Mouse (Mus musculus): ENCODE measurements around the gene Minpp1.
A peak's percentile ranks its signal among the peaks of the same experiment; 100 is the strongest.

The Minpp1 gene

DNA sequence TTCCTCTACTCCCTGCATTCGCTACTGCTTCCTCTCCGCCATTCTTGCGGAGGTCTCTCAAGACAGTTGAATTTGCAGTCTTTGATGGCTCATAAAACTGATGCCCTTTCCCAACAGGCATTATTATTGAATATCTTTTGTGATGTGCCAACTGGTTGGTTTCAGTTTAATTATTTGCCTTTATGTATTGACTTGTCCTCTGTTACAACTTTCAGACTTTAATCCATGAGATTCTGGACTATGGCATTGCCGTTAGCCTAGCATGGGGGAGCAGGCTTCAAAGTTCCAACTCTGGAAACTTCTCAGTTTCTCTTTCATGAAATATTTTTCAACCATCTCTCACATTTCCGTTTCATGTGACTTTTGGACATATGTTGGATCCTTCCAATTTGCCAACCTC is 41.6 kb downstream of the Minpp1 start:
- DNase-seq (ENCODE audit: low read depth), result no peak

GRCm38 (mm10) chr19:32528723-32529122 is 43.2 kb downstream of the Minpp1 start:
- no peak for DNase-seq (ENCODE audit: low read depth)

DNA sequence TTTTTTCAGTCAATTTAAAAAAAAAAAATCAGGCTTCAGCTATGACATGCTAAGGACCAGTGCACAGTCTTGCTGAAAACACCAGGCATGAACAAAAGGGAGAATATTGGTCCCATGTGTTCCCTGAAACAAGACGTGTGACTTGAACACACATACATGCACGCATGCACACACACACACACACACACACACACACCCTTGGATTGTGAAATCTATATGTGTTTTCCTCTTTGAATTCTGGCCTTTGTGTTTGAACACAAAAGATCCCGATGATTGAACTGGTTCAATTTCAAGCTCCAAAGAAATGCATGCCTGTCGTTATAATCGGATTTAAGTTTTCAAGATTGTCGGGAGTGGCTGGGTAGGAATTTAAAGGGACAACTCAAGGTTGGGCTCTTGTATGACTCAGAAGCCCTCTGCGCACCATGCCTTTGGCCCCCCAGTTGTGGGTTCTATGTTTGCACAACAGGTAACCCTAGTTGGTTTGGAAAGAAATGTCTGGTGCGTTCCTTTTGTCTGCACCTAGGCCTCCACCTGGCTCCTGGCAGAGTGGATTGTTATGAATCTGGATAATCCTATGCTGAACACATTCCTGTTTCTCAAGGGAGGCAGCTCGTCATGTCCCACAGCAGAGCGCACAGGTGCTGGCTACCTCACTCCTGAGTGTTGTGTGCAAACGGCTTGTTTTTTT is 43.8 kb downstream of the Minpp1 start:
- no peak for DNase-seq (ENCODE audit: low read depth)

- DNase-seq (ENCODE audit: low read depth), result no peak
These were observed 44.7 kb downstream of the Minpp1 start for GRCm38 (mm10) chr19:32530296-32530695.

- no peak for DNase-seq (ENCODE audit: low read depth)
These were observed 46.8 kb downstream of the Minpp1 start for GRCm38 (mm10) chr19:32532331-32532730.

DNA sequence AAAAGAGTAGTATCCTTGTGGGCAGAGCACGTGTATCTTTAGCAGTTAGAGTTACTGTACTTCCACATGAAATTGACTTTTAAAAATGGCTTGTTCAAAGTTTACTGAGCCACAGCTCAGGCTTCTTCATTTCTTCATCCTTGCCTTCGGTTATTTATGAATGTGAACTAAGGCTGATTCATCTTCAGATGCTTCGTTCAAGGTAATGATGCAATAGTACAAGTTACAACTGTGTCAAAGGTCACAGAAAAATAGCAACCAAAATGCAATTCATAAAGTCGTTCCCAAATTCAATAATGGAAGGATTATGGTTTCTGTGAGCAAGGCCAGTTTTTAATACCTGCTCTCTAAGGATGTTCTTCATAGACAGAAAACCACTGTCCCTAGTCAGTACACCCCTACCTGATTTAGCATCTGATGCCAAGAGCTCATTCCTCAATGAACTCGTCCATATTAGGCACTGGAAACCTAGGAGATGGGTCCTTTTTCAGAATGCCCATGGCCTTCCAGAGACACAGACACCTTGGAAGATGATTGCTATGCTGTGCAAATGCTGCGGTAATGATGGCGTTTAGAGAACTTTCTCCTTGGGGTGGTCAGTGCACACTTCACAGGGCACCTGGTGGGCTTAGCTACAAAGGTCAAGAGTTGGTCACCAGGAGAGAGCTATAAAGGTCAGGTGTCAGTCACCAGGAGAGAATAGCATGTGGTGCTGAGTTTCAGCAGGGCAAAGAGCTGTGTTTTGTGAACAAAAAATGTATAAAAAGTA is 47.4 kb downstream of the Minpp1 start:
- no peak for DNase-seq (ENCODE audit: low read depth)

DNA sequence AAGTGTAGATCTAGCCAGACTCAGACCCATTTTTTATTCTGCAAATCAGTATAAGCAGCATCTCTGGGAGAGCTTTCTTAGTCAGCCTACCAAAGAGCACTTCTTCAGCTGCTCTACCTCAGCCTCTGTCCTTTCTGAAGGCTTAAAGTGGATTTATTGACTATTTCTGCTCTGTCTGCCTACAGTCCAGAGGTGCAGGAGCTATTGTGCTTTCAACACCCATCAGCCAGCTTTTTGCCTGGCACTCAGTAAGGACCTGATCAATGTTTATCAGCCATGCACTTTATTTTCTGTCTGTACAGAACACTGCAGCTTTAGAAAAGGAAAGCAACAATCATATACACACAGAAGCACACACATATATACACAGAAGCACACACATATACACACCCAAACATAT is 49.3 kb downstream of the Minpp1 start:
- DNase-seq (ENCODE audit: low read depth), result no peak

DNA sequence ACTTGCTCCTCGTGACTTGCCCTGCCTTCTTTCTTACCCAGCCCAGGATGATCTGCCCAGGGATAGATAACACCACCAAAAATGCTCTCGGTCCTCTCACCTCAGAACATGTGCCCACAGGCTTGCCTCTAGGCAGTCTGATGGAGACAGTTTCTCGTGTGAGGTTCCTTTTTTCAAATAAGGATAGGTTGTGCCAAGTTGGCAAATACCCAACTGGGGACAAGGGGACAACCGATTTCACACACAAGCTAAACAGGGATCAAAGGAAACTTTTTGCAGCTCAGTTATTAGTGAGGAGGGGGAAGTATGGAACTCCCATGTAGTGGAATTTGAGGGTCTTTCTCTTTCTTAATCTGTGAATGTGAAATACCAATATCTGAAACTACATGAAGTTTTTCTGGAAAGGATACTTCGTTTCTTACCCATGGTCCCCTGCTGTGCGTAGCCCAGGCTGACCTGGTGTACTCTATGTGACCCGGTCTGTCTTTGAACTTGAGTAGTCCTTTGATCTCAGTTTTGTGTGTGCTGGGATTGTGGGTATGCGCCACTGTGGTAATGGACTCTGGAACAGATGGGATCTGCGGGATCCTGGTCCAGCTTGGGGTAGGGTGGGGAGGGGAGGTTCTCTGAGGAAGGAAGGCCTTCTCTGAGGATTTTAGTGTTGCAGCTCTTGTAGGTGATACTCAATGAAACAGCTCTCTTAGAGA is 57.4 kb downstream of the Minpp1 start:
- DNase-seq (ENCODE audit: low read depth), result no peak

DNA sequence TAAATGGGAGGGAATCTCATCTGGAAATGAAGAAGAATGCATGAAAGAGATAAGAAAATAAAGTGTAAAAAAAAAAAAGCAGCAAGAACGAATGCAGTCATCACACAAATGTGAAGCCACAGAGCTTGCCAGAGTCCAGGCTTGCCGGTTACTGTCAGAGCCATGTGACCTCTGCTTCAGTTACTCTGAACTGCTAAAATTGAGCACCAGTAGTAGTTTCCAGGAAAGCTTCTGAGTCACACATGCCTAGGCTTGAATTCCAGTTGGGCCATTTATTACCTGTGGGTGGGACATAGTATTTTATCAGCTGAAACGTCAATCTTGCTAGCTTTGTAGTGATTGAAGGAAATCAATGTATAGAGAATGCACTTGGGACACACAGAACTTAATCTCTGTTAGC is 61.8 kb downstream of the Minpp1 start:
- DNase-seq (ENCODE audit: low read depth), result peak; percentile 66

DNA sequence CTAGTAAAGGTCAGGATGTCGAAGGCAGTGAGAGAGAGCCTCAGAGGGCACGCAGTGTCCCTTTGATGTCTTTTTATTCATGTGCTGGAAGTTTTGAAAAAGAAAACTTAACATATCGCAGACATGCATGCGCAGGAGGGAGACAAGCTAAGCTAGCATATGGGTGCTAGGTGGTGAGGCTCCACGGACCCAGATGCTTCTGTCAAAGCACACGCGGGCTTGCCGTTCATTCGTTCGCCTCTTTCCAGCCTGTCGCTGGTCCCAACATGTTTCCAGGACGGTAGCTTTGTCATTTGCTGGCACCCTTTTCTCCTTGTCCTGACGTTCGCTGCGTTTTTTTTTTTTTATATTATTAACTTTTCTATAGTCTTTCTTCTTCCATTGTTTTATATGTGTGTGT is 62.6 kb downstream of the Minpp1 start:
- DNase-seq (ENCODE audit: low read depth), result no peak

DNA sequence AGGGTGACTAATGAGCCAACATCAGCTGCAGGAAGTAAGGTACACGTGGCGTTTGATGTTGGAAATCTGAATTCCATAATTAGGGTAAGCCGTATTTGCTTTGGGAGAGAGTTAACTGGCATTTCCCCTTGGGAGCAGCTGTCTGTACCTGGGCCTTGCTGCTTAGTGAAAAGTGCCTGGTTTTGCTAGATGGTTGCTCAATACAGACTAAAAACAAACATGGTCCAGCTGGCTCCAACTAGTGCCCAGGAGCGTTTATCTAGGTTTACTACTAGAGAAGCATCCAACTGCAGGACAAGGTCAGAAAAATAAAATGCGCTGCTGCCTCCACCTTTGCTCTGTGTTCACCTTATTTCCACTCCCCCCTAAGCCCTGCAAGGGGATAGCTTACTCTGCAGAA is 64.9 kb downstream of the Minpp1 start:
- no peak for DNase-seq (ENCODE audit: low read depth)

DNA sequence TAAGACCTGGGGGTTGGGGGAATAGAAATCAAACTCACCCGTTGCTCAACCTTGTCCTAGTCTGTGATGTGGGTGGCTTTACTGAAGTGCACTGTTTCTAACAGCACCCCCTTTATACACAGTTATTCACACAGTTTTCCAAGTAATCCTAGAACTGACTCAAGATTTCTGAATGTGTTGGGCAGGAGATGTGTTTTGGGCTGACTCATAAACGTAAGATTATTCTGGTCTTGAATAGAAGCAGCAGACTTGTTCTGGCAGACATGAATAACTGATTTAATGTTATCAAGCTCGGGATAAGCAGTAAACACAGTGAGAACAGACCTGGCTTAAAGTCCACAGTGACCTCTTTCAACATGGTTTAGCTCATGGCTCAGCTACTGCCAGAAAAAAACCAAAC is 65.9 kb downstream of the Minpp1 start:
- peak; percentile 88 for DNase-seq (ENCODE audit: low read depth)

DNA sequence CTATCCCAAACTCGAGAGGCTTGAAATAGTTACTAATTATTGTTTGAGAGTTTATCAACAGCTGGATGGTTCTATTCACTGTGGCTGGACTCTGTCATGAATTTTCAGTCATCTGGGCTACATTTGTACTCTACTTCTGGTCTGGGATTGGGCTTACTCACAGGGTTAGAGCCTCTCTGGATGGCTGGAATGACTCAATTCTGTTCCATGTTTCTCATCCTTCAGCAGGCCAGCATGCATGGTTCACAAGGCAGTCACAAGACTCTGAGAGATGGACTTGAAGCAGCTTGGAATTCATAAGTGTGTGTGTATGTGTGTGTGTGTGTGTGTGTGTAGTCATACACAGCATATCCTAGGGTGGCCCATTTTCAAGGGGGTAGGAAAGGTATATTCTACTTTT is 66.5 kb downstream of the Minpp1 start:
- peak; percentile 78 for DNase-seq (ENCODE audit: low read depth)

GRCm38 (mm10) chr19:32553310-32553709 is 67.7 kb downstream of the Minpp1 start:
- DNase-seq (ENCODE audit: low read depth), result no peak

DNA sequence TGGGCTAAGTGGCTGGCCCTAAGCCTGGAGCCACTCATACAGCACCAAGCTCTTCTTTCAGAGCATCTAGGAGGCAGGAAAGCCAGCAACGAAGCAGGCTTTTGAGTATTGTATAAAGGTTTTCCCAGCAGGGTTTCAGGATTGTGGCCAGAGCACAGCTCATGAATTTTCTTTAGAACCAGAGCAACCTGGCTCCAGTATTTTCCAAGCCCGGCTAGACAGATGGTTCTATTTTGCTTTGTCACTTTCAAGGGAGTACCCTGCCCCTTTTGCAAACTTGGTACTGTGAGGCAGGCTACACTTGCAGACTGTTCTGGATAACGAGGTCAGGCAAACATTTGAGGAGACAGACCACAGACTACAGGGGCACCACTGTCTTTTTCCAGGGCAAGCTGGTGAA is 69.7 kb downstream of the Minpp1 start:
- DNase-seq (ENCODE audit: low read depth), result peak; percentile 66

Measured in fibroblast of lung, adult 2 months (primary cell).